Mouse (Mus musculus) lung, adult 2 months (tissue): ENCODE measurements at regions not wholly inside any gene's neighbourhood (a gene's known extent, or its start where the extent isn't known, plus 50 kb on each side); places are given as distances from the start of the nearest gene placed in this dataset.

Experiments
- DNase-seq: peaks from one replicate; pipeline ENCODE4 v3.0.0; 2022
- H3K4me1 ChIP-seq: fragments of 200-500 bp; 2 replicates; pipeline ENCODE4 v1.6.1; 2011; ENCODE audit warnings: low read length; ENCODE audit not compliant: control insufficient read depth, insufficient read depth
- H3K4me3 ChIP-seq: fragments of 200-500 bp; replicated peaks from 2 replicates; pipeline ENCODE3; 2011; ENCODE audit warnings: low read depth, mild to moderate bottlenecking, control low read depth, low read length; ENCODE audit errors: extremely low read depth
- CTCF ChIP-seq: fragments of 200-500 bp; IDR thresholded peaks from 2 replicates; pipeline ENCODE4 v1.5.1; 2011; ENCODE audit warnings: mild to moderate bottlenecking, low read length, control low read depth; ENCODE audit not compliant: insufficient read depth
- POLR2A ChIP-seq: fragments of 200-500 bp; IDR thresholded peaks from 2 replicates; pipeline ENCODE4 v1.6.1; 2011; ENCODE audit warnings: low read depth, mild to moderate bottlenecking, control low read depth, low read length, borderline replicate concordance; ENCODE audit errors: extremely low read depth
- WGBS: fragments of 180-500 bp; shearing (Covaris S2); methylation state at CpG from one replicate; pipeline ENCODE4 v1.1.7; 2018; 5-methylcytosine and 5-hydroxymethylcytosine counted together

- 50% methylated on average over 2 of the region's 2 CpGs for WGBS
- H3K4me3 ChIP-seq: no peak overlapping the region
- no peak for TF ChIP-seq POLR2A
- no peak for TF ChIP-seq CTCF
- H3K4me1 ChIP-seq: no peaks in the 10 kb centered on the region
- DNase-seq: no peak
These were observed 161.2 kb upstream of the Pja1 start for GRCm38 (mm10) chrX:99632211-99632775.

GRCm38 (mm10) chrX:99624515-99625179 lies 153.6 kb upstream of the Pja1 start:
- no peak overlapping the region for H3K4me3 ChIP-seq
- no peak for DNase-seq
- 65% methylated on average over 5 of the region's 5 CpGs for WGBS
- TF ChIP-seq CTCF: no peak
- TF ChIP-seq POLR2A: no peak
- H3K4me1 ChIP-seq: no peaks in the 10 kb centered on the region

GRCm38 (mm10) chrX:99612130-99612759 lies 141.2 kb upstream of the Pja1 start:
- DNase-seq: no peak
- WGBS: 79% methylated on average over 9 of the region's 9 CpGs
- TF ChIP-seq POLR2A: no peak
- no peak for TF ChIP-seq CTCF
- Histone ChIP-seq H3K4me1 (no peaks in the 10 kb centered on the region), H3K4me3 (no peak overlapping the region)

- H3K4me1 ChIP-seq: no peaks in the 10 kb centered on the region
- no peak overlapping the region for H3K4me3 ChIP-seq
- WGBS: 73% methylated on average over 5 of the region's 5 CpGs
- no peak for TF ChIP-seq CTCF
- no peak for TF ChIP-seq POLR2A
- no peak for DNase-seq
These were observed 139.0 kb upstream of the Pja1 start for GRCm38 (mm10) chrX:99610096-99610495.

GRCm38 (mm10) chrX:99609591-99609990 lies 138.5 kb upstream of the Pja1 start:
- DNase-seq: no peak
- H3K4me3 ChIP-seq: no peak overlapping the region
- 72% methylated on average over 2 of the region's 2 CpGs for WGBS
- no peaks in the 10 kb centered on the region for H3K4me1 ChIP-seq
- no peak for TF ChIP-seq CTCF
- TF ChIP-seq POLR2A: no peak

GRCm38 (mm10) chrX:99608284-99608692 lies 137.2 kb upstream of the Pja1 start:
- DNase-seq: no peak
- TF ChIP-seq POLR2A: no peak
- no peak for TF ChIP-seq CTCF
- 78% methylated on average over 2 of the region's 2 CpGs for WGBS
- Histone ChIP-seq H3K4me1 (no peaks in the 10 kb centered on the region), H3K4me3 (no peak overlapping the region)

- no peak for DNase-seq
- H3K4me1 ChIP-seq: no peaks in the 10 kb centered on the region
- no peak overlapping the region for H3K4me3 ChIP-seq
- 50% methylated on average over 10 of the region's 10 CpGs for WGBS
- TF ChIP-seq CTCF (no peak), POLR2A (no peak)
These were observed 134.2 kb upstream of the Pja1 start for GRCm38 (mm10) chrX:99605084-99605824.

GRCm38 (mm10) chrX:99603714-99604113 lies 132.6 kb upstream of the Pja1 start:
- Histone ChIP-seq H3K4me3 (no peak overlapping the region), H3K4me1 (no peaks in the 10 kb centered on the region)
- no peak for DNase-seq
- 72% methylated on average over 6 of the region's 6 CpGs for WGBS
- TF ChIP-seq POLR2A (no peak), CTCF (no peak)

GRCm38 (mm10) chrX:99602268-99602885 lies 131.3 kb upstream of the Pja1 start:
- DNase-seq: no peak
- no peaks in the 10 kb centered on the region for H3K4me1 ChIP-seq
- TF ChIP-seq POLR2A (no peak), CTCF (no peak)
- no peak overlapping the region for H3K4me3 ChIP-seq
- 83% methylated on average over 12 of the region's 12 CpGs for WGBS
